Mouse (Mus musculus) layer of hippocampus, postnatal 36 days (tissue): ENCODE data around the gene Myzap. TPM values are rescaled to one million over a fixed set of nuclear protein-coding genes. Genes with fewer than 3 reads are reported as not detected.
A peak's percentile ranks its signal among the peaks of the same experiment; 100 is the strongest.
"Not testable (repeated sequence)": the region's sequence is repeated elsewhere in the genome, so short reads cannot be mapped to it uniquely, and the experiment has no call there.

Source experiments
- DNase-seq, 2 experiments: peaks; one replicate each; pipeline ENCODE4 v3.0.0; 2022
- total RNA-seq, 2 experiments: library from RNA; stranded (reverse); gene quantifications; 2 replicates each; pipeline ENCODE4 v1.2.3; 2021

Myzap gene
- total RNA-seq, 2 experiments from 2014 or later, result 0.67 to 2.1 TPM

DNA sequence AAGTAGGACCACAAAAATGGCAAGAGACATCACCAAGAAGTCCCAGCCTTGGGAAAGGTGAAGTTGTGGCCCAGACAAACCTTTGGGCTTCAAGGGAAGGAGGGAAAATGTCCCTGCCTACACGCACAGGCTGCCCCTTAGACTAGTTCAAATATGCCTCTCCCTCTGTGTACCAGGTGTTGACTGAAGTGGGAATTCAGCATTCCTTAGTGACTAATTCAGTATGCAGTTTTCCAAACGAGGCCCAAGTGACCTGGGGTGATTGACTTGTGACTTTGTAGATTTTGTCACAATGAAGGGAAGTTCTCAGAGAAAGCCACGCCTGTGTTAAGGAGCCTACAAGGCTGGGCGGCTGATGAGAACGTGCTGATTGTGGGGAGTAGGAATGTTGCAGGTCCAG is 49.9 kb downstream of the Myzap start:
- DNase-seq, result no peak

DNA sequence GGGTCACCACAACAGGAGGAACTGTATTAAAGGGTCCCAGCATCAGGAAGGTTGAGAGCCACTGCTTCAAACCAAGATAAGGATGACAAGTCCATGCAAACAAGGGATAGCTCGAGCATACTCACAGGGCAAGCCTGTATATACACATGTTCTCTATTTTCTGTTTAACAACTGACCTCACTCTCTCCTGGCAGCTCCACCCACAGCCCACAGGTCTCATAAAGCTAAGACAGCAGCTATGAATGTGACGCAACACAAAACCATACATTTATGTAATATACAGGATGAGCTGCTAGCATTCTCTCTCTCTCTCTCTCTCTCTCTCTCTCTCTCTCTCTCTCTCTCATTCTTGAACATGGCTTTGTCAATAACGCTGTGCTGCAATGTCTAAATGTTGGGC is 51.4 kb downstream of the Myzap start:
- DNase-seq, result no peak

DNA sequence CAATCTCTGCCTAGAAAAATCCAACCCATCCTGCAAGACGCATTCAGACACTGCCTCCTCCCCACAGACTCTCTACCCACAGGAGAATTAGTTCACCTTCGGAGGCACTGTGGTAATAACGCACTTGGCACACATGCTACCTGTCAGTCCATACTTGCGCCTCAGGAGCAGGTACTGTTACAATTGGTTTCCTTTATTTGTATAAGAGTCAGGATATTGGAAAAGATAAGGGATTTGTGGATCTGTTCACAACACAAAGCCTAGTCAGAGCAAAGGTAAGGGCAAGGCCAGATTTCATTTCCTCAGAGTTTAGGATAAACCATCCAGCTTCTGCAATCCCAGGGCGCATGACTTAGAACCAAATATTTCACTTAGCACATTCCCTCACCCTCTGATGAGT is 56.4 kb downstream of the Myzap start:
- no peak for DNase-seq

DNA sequence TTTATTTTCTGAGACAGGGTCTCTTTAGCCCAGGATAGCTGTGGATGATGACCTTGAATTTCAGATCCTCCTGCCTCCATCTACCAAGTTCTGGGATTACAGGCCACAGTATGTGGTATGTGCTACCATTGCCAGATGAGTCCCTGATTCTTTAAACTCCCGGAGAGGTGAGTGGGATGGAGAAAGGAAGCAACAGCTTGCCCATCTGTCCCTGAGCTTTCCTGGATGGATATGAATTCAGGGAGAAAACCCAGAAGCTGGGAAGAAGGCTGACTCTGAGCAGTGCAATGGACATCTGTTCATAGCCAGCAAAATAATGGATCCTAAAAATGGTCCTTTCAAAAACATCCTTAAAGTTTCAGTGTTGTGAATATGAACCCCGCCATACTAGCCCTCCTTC is 57.1 kb downstream of the Myzap start:
- DNase-seq, result peak; percentile 6 to 22

DNA sequence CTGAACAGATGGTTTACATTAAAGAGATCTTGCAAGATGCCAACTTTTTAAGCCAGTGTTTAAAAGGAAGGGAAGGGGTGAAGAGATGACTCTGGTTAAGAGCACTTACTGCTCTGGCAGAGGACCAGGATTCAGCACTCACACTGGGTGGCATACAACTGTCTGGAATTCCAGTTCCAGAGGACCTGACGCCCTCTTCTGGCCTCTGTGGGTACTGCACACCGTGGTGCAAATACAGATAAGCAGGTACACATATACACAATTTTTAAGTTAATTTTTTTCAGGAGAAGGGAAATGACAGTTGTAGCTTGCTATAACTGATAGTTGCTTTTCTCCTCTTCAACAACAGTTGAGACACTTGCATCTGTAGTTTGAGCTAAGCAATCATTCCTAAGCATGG is 62.2 kb downstream of the Myzap start:
- no peak for DNase-seq

DNA sequence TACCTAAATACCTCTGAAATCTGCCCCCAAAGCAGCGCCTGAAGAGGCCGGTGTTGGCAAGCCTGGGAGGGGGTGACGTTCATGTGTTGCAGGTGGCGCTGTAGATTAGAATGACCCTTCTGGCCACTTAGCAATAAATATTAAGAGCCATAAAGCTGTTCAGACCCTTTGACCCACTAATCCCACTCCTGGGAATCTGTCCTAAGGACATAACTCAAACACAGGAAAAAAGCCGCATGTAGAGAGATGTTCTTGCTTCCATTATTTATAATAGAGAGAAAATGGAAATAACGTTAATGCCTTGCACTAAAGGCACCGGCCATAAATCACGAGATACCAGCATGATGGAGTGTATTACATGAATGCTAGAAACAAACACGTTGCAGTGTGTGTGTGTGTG is 64.7 kb downstream of the Myzap start:
- no peak for DNase-seq

DNA sequence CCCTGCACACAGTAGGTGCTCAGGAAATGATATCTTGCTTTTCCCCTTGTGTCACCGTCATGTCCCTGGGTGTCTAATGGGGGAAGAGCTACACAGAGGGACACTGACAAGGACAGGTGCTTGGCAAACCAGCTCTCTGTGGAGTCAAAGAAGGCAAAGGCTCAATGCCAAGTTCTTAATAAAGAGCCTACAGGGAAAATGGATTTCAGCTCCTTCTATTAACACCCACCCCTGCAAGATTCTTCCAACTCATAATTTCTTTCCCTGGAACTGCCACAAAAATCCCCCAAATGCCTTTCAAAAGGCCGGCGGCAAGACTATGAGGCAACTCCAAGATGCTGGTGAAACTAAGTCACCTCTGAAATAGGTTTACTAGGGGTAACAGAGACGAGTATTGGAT is 68.3 kb downstream of the Myzap start:
- DNase-seq, result no peak

DNA sequence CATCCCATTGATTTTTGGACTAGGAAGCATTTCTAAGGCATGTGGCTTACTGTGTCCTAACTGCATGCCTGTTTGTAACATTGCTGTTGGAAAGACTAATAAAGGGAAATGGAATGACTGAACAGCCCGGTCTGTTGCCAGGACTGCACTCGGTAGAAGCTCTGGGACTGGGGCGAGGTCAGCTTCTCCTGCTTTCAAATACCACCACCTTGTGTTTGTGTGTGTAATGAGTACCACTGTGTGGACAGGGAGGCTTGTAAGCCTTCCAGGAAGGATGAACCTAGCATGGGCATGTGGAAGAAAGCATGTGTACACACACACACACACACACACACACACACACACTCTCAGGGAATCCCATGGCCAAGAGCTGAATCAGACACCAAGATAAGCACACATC is 72.3 kb downstream of the Myzap start:
- no peak for DNase-seq

DNA sequence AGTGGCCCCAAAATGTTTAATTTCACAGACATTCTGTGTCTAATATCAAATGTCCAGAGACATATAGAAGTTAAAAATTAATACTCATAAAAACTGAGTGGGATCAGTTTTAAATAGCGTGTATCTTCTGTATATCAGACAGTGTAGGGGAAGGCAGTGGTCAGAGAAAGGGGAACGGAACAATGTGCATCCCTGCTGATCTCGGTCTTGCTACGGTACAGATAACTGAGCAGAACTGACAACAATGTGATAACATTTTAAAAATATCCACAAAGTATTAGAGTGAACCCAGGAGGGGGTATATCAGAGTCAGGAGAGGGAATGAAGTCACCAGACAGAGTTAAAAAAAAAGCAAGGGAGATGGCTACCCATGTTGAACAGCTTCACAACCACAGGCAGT is 74.7 kb downstream of the Myzap start:
- no peak for DNase-seq

DNA sequence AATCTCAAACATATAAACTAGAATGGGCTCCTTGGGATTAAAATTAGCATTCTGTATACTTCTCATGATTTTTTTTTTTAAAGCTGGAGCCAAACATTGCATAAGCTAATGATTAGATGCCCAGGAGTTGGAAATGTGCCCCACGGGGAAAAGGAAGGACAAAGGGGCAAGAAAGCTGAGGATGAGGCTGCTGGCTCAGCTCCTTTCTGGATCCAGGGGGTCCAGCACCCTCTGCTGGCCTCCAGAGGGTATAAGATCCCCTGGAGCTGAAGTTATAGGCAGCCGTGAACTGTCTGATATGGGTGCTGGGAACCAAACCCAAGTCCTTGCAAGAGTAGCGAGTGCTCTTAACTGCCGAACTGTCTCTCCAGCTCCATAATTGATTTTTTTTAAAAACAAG is 76.3 kb downstream of the Myzap start:
- DNase-seq, result no peak

DNA sequence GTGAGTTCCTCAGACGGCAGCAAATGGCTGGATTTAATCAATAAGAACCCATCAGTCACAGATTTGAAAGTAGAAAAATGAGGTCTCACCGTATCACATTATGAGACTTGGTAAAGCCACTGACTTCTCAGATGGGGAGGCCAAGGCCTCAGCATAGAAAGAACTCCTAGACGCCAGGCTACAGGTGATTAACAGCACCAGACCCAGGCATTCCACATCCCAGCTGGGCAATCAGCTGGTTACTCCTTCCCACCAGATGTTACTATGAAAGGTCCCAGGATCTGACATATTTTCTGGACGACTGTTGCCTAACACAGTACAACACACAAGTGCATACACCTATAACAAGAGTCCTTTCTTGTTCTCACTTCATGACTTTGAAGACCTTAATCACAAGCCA is 78.6 kb downstream of the Myzap start:
- no peak for DNase-seq

DNA sequence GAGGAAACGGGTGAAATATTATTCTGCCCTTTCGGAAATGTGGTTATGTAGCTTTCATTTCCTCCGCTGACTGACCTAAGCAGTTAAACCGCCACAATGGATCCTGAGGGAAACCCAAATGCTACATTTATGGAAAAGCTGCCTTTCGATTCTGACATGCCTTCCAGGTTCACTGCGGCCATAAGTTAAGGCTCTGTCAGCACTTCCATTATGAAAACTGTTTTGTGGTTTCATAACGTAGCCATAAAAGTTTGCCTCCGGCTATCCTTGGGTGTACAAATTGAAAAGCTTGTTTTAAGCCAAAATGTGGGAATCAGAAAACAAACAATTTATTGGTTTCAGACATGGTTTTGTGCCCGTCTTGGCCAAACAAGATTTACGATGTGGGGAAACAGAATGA is 79.3 kb downstream of the Myzap start:
- no peak for DNase-seq

DNA sequence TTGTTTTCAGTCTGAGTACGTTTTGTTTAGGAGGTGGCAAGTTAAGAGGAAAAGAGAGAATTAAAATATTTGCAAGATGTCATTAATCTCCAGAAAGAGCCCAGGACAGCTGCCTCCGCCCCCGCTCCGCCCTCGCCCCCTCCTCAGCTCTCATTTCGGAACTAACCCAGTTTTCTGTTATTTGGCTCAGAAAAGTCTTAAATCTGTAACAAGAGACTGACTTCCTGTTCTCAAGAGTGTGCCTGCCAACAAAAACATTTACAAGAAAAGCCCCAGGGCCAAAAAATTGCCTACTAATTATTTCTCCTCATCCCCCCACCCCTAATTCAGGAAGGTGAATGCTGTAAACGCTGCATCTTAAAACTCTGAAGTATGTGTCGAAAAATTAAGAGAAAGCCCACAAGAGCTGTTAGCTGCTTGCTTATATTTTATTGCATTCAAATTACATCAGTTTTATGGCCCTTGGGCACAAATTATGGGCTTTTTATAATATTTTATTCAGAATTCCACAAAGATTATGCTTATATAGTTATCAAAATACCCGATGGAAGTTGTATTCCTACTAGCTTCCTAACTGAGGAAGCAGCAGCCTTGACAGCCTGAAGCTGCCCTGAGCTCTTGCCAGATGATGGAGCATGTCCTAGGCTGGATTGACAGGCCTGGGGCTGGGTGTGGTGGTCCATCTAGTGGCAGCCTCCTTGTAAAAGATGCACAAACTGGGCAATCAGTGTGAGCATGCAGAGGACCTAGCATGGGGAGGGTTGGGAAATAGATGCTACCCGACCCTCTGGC is 93.6 kb downstream of the Myzap start:
- DNase-seq, result peak; percentile 6 to 9

DNA sequence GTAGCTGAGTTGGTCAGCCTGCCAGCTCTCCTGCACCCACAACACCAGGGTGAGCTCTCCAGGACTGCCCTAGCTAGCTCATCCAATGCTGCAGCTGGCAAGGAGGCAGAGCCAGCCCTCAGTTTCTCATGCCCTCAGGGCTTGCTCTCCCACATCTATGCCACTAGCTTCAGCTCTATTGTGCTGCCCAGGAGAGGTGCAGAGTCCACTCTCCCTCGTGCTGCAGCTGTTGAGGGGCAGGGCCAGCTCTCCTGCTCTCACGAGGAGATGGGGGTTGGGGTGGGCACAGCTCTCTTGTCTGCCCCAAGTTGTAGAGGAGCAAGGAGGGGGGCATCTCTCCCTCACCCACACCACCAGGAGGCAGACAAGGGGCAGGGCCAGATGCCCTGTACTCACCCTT is 95.5 kb downstream of the Myzap start:
- no peak for DNase-seq

DNA sequence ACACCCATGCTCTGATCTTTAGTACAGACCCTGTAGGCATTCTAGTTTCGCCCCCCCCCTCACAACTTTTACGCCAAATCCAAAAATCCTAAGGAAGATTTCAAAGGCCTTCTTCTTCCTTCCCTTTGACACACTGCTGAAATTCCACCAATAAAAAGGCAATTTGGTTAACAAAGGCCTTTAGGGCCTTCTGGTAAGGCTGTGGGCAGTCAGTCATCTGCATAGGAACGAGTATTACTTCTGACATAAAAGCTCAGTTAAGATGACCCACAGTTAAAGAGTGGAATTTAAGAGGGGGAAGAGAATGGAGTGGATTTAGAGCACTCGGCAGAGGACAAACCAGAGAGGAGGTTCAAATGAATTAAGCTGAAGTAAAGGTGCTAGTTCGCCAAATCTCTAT is 98.4 kb downstream of the Myzap start:
- no peak for DNase-seq

DNA sequence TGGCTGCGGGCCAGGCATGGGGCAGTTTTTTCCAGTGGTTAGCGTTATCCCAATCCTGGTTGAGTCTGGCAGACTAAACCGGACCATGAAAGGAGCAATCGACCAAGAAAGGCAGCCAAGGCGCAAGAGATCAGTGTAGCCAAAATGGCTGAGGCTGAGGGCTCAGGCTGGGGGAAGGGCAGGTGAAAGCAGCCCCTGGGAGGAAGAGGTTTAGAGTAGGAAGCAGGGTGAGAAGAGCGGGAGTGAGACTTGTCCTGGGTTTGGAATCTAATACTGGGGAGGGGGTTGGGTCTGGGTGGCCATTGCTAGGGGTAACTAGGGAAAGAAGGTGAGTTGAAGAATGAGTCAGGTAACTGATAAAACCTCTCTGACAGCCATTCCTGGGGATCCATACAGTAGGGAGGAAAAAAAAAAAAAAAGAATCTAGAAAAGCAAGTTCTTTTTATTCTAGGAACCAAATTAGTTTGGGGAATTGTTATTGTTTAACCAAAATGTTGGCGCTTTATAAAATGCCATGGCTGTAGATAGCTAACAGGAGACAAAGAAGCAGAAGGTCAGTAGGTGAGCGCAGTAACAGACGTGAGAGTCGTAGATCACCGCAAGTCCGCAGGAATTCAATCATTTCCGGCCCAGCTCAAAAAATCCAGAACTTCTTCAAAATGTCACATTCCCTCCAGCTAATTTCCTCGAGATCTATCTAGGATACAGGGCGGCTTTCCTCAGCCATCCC is 99.7 kb downstream of the Myzap start:
- no peak for DNase-seq

DNA sequence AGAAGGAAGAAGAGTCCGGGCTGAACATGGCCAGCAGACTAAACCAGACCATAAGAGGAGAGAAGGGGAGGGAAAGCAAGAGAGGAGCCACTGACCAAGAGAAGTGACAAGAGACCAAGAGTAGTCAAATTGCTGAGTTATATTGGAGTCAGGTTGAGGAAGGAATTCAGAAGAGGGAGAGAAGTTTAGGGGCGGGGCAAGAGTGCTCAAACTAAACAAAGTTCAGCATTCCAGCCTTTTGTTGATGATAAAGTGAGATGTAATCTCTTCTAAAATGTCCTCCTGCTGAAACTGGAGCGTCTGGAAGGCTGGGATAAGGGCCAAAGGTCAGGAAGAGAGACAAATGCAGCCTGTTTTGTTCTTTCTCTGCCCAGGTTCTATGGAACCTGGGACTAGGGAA is 102.1 kb downstream of the Myzap start:
- DNase-seq, result no peak

DNA sequence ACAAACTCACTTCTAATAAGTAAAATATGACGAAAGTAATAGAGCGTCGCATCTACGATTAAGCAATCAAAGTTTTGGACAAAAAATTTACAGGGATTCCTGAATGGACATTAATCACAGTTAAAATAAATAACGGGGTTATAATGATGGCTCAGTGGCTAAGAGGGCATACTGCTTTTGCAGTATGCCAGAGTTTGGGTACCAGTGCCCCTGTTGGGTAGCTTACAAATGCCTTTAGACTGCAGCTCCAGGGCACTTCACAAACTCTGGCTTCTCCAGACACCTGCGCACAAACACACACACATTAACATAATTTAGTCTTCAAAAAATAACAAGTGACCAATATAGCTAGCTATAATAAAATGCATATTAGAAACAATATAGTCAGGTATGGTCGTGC is 106.0 kb downstream of the Myzap start:
- no peak for DNase-seq

DNA sequence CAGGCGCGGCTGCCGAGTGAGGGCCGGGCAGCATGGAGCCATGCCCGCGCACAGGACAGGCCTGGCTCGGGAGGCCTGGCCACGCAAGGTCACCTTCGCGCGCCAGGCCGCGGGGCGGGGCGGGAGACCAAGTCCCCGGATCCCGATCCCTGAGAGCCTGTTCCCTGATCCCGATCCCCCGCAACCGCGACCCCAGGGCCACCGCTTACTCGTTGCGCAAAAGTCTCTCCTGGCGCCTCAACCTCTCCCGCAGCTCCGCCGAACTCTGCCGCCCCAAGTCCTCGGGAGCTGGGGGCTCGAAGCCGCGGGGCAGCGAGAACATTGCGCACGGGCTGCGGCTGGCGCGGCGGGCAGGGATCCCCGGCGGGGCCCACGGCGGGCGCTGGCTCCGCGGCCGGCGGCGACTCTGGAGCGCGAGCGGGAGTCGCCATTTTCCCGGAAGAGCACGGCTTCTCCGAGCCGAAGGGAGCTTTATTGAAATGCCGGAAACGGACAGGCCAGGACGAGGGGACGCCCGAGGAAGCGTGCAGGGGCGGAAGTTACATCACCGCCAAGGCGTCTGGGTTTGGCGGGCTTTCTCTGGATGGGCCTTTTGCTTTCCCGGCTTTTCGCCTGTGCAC is 106.6 kb downstream of the Myzap start, which contains the start of gene Polr2m:
Gene Polr2m, minus strand, starts transcription at position 461 of the 620 bp plus-strand sequence.
- DNase-seq, result peak; percentile 93

DNA sequence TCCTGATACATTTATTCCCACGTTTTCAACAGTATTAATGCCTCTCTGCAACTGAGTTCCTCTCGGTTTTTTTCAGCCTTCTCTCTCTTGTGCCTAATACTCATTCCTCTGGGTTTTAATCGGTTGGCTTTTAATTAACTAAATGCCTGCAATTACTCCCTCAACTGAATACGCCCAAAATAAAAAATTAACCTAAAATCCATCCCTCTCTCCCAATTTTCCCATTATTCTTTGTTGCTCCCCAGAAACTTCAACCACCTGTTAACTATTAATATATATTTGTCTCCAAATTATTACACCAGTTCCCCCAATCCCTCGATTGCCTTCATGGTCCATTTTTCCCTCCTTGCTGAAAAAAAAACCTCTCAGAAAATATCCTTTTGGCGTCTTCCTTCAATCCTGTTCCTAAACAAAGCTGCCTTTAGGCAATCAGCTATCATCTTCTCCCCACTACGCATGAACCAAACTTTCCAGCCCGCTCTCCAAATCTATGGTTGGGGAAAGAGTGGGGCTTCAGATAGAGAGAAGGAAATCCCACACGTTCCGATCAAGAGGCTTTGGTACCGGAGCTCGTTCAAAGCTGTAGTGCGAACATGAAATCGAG is 107.2 kb downstream of the Myzap start:
- no peak for DNase-seq

DNA sequence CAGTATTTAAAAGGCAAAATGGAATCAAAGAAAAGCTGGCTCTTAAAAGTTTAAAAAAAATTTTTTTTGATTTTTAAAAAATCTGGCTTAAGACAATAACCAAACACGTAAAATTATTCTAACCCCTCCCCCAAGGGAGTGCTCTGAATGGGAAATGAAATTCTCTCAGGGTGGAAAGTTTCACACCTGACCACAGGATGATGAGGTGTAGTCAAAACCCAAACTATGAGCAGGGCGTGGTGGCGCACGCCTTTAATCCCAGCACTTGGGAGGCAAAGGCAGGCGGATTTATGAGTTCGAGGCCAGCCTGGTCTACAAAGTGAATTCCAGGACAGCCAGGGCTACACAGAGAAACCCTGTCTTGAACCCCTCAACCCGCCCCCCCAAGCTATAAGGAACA is 108.3 kb downstream of the Myzap start:
- DNase-seq, result not testable (repeated sequence)

DNA sequence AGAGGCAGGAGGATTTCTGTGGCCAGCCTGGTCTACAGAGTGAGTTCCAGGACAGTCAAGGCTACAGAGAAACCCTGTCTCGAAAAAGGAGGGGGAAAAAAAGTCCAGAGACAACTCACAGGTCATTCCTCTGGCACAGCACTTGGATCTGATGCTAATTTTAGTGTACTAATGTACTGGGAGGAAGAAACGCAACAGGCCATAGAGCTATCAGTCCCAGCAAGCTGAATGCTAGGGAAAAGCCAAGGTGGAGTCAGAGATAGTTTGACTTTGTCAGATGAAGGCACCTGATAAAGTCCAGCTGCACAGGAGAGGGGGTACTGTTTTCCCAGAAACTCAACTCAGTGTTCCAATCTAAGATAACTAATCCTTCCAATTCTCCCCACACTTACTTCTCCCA is 111.9 kb downstream of the Myzap start:
- no peak for DNase-seq

DNA sequence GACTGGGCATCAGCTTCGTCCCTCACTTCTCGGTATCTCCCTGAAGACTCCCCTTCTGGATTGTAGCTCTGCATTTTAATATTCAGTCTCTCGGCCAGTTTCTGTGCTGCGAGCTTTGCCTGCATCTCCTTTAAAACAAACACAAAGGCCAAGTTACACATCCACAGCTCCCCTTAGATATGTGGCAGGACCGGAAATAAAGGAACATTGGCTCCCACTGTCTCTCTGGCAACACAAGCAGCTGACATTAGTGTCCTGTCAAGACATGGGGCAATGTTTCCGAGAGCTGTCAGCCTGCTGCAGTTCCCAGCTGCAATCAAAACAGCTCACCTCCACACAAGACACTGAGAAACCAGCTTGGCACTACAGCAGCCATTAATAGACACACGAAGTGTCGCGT is 112.7 kb downstream of the Myzap start:
- DNase-seq, result no peak
